Mouse (Mus musculus) midbrain, embryonic 12.5 days (tissue): Measurements from ENCODE around the gene Ppp2r5d. TPM values are rescaled to one million over a fixed set of nuclear protein-coding genes. Genes with fewer than 3 reads are reported as not detected.
A peak's percentile ranks its signal among the peaks of the same experiment; 100 is the strongest.

Experiments used
- ATAC-seq: fragments of 200-750 bp; cut with Nextera tagmentation; 2 replicates; pipeline ENCODE4 v1.8.0; 2017; ENCODE audit warnings: low read depth, moderate TSS enrichment, moderate library complexity; ENCODE audit not compliant: low FRiP score
- H3K27ac ChIP-seq: fragments of 300-500 bp; sonication (generic); replicated peaks from 2 replicates; pipeline ENCODE4 v1.5.1; 2016; ENCODE audit warnings: mild to moderate bottlenecking
- H3K27me3 ChIP-seq: fragments of 300-500 bp; sonication (generic); 2 replicates; pipeline ENCODE4 v1.6.1; 2016; ENCODE audit warnings: mild to moderate bottlenecking
- H3K36me3 ChIP-seq: fragments of 300-500 bp; sonication (generic); 2 replicates; pipeline ENCODE4 v1.6.1; 2016
- H3K4me1 ChIP-seq: fragments of 300-500 bp; sonication (generic); 2 replicates; pipeline ENCODE4 v1.6.1; 2016
- H3K4me2 ChIP-seq: fragments of 300-500 bp; sonication (generic); replicated peaks from 2 replicates; pipeline ENCODE4 v1.6.1; 2016; ENCODE audit warnings: mild to moderate bottlenecking, moderate library complexity
- H3K4me3 ChIP-seq: fragments of 300-500 bp; sonication (generic); 2 replicates; pipeline ENCODE4 v1.5.1; 2016; ENCODE audit warnings: mild to moderate bottlenecking
- H3K9ac ChIP-seq: fragments of 300-500 bp; sonication (generic); replicated peaks from 2 replicates; pipeline ENCODE4 v1.6.1; 2016; ENCODE audit warnings: mild to moderate bottlenecking, moderate library complexity
- H3K9me3 ChIP-seq: fragments of 300-500 bp; sonication (generic); 2 replicates; pipeline ENCODE4 v1.6.1; 2016; ENCODE audit warnings: mild to moderate bottlenecking
- WGBS: fragments of 180-500 bp; shearing (Covaris S2); methylation state at CpG from one replicate; pipeline ENCODE4 v1.1.7; 2016; 5-methylcytosine and 5-hydroxymethylcytosine counted together
- polyA plus RNA-seq: library from polyadenylated mRNA; unstranded; fragments of >200 nt; fragmentation: Nextera tagmentation; extraction: Ambion mirVana; gene quantifications from 2 replicates; pipeline ENCODE4 v1.2.1, GENCODE M21; 2016

The Ppp2r5d gene
- polyA plus RNA-seq, 1 experiment from 2014 or later: 111 TPM

DNA sequence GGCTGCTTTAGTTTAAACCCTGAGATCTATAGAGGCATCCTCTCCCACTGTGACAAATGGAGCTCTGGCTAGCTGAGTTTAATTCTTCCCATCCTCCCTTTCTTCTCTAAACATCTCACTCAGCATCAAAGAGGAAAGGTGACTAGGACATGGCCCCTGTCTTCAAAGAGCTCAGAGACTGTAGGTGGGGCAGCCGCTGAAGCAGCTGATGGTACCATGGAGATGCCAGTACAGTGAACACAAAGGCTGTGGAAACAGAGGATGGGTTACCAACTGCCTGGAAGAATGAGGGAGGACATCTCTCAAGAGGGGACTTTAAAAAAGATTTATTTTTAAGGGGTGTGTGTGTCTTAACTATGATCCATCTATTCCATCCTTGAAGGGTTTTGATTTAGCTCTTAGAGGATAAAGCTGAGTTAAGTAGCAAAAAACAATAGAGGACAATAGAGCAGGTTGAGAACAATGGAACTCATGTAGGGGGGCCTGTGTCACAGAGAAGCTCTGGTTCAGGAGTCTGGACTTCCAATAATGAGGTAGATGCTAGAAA, 10.3 kb downstream of the Ppp2r5d start:
- no peaks in the 10 kb centered on the region for H3K9me3 ChIP-seq
- ATAC-seq: no peak
- no peaks in the 10 kb centered on the region for H3K4me1 ChIP-seq
- H3K4me3 ChIP-seq: no peak overlapping the region
- H3K27me3 ChIP-seq: no peaks in the 10 kb centered on the region
- no peak overlapping the region for H3K9ac ChIP-seq
- peaks cover 31% of the 10 kb centered on the region for H3K36me3 ChIP-seq
- no peak overlapping the region for H3K27ac ChIP-seq
- 72% methylated on average over 1 of the region's 1 CpGs for WGBS
- no peak overlapping the region for H3K4me2 ChIP-seq

DNA sequence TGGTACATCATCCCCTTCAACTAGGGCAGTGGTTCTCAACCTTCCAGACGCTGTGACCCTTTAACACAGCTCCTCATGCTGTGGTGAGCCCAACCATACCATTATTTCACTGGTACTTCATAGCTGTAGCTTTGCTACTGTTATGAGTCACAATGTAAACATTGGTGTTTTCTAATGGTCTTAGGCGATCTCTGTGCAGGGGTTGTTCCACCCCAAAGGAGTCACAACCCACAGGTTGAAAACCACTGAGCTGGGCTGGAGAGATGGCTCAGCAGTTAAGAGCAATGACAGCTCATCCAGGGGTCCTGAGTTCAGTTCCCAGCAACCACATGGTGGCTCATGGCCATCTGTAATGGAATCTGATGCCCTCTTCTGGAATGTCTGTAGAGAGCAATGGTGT, 13.5 kb downstream of the Ppp2r5d start:
- Histone ChIP-seq H3K9me3 (no peaks in the 10 kb centered on the region), H3K4me1 (no peaks in the 10 kb centered on the region), H3K27me3 (no peaks in the 10 kb centered on the region), H3K36me3 (peaks cover 32% of the 10 kb centered on the region), H3K9ac (no peak overlapping the region), H3K4me3 (no peak overlapping the region), H3K27ac (no peak overlapping the region), H3K4me2 (no peak overlapping the region)
- ATAC-seq: no peak
- WGBS: 95% methylated on average over 2 of the region's 2 CpGs

DNA sequence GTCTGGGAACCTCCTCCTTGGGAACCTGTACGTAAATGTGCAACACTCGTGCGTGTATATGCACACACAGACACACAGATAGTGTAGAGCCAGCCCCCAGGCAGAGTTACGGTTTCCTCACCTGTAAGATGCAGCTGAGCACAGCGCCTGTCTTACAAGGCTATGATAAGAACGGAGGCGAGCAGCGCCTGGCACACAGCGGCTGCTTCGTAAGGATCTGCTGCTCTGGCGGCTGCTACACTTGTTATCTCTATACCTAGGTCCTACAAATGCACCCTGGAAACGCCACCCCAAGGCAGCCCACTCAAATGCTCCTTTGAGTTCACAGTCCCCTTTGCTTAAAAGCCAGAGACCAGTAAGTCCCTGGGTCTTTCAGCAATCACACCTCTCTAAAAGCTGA, 14.2 kb downstream of the Ppp2r5d start:
- 95% methylated on average over 12 of the region's 12 CpGs for WGBS
- Histone ChIP-seq H3K27me3 (no peaks in the 10 kb centered on the region), H3K9ac (no peak overlapping the region), H3K4me3 (no peak overlapping the region), H3K27ac (no peak overlapping the region), H3K4me2 (no peak overlapping the region), H3K9me3 (no peaks in the 10 kb centered on the region), H3K4me1 (no peaks in the 10 kb centered on the region), H3K36me3 (peaks cover 32% of the 10 kb centered on the region)
- no peak for ATAC-seq

DNA sequence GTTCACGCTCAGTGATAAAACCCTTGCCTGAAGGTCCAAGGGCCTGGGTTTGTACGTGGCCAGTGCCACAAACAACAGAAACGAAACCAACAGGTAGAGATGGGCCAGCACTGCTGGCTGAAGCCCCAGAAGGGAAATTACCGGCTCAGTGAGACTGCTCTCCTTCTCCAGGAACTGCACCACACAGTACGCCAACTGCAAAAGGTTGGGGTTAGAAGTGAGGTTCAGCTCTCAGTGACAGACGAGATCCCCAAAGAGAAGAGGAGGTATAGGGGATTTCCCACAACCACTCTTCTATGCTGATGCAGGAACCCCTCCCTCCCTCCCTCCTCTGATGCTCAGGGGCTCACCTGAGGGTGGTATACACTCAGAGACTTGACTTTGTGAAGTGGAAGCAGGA, 19.0 kb downstream of the Ppp2r5d start:
- no peak for ATAC-seq
- H3K9me3 ChIP-seq: no peaks in the 10 kb centered on the region
- no peak overlapping the region for H3K9ac ChIP-seq
- H3K4me1 ChIP-seq: peaks cover 10% of the 10 kb centered on the region
- no peak overlapping the region for H3K27ac ChIP-seq
- H3K27me3 ChIP-seq: no peaks in the 10 kb centered on the region
- H3K4me2 ChIP-seq: no peak overlapping the region
- peaks cover 56% of the 10 kb centered on the region for H3K36me3 ChIP-seq
- WGBS: 93% methylated on average over 6 of the region's 6 CpGs
- H3K4me3 ChIP-seq: no peak overlapping the region

DNA sequence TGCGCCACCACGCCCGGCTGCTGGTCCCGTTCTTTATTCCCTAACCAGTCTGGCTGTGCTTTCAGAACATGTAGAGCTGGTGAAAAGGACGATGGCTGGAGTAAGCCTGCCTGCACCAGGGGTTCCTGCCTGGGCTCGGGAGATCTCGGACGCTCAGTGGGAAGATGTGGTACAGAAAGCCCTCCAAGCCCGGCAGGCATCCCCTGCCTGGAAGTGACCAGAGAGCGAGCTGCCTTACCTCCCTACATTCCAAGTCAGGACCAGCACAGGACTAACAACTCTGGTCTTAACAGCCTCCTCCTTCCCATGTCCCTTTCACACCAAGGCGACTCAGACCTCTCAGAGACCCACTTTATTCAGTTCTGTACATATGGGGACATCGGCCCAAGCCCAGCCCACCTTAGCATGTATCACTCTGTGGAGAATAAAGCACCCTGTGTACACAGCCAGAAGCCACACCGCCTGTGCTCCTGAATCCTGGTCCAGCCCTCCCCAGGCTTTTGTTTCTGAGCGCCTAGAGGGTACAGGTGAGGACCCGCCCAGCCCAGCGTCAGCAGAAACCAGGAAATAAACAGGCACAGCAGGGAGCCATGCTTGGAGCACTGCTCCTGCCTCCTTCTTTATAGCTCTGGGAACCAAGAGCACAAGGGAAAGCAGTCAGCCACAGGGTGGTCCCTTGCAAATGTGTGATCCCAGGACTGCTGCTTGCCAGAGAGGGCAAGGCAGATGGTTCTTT, 22.1 kb downstream of the Ppp2r5d start:
- Histone ChIP-seq H3K27me3 (no peaks in the 10 kb centered on the region), H3K4me3 (no peak overlapping the region), H3K4me2 (no peak overlapping the region), H3K9me3 (no peaks in the 10 kb centered on the region), H3K27ac (no peak overlapping the region), H3K4me1 (peaks cover 32% of the 10 kb centered on the region), H3K36me3 (peaks cover 59% of the 10 kb centered on the region), H3K9ac (no peak overlapping the region)
- 85% methylated on average over 16 of the region's 16 CpGs for WGBS
- ATAC-seq: no peak

DNA sequence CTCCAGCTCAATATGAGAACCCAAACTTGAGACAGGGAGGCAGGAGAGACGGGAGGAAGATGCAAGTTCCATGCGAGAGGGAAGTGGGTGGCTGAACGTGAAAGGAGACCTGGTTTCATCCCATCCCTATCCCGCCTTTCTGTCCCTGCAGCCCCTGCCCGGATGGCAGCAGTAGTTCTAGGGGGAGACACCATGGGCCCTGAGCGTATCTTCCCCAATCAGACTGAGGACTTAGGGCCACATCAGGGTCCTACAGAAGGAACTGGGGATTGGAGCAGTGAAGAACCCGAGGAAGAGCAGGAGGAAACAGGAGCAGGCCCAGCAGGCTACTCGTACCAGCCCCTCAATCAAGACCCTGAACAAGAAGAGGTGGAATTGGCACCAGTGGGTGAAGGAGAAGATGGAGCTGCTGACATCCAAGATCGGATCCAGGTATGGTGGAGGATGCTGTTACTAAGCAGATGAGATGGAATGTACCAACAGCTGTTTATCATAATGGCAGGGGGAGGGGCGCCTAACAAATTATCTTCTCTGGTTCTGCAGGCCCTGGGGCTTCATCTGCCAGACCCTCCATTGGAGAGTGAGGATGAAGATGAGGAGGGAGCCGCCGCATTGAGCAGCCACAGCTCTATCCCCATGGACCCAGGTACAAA, 23.3 kb downstream of the Ppp2r5d start:
- Histone ChIP-seq H3K4me3 (peak overlapping the region; percentile 72), H3K27ac (peak overlapping the region; percentile 65), H3K4me1 (peaks cover 32% of the 10 kb centered on the region), H3K36me3 (peaks cover 58% of the 10 kb centered on the region), H3K27me3 (no peaks in the 10 kb centered on the region), H3K4me2 (peak overlapping the region; percentile 95), H3K9me3 (no peaks in the 10 kb centered on the region), H3K9ac (peak overlapping the region; percentile 73)
- 31% methylated on average over 12 of the region's 12 CpGs for WGBS
- no peak for ATAC-seq

DNA sequence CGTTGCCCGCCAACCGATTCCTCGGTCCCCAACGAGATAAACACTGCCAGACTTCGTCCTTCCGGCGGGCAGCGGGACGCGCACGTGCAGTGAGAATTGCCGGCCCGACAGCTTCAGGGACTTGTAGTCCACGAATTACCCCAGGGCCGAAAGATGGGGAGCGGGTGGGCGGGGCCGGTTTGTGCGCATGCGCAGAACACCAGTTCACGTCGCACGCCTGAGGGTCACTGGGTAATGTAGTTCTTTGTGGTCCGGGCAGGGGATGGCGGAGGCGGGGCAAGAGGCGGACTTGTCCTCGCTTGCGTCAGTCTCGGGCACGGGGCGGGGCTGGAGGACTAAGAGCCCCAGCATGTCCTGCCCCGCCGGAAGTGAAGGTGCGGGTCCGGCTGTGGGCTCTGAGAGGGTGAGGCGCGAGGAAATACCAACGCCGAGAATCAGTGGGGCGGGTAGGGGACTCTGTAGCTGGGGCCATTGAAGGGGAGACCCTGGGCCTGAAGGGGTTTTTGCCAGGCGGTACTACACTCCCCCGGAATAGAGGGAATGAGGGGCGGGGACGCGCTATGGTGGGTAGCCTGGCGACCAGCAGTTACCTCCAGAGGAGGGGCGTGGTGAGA, 24.0 kb downstream of the Ppp2r5d start, which contains the start of gene Klhdc3:
Gene Klhdc3, minus strand, starts transcription at position 155 of the 614 bp plus-strand sequence.
- peaks cover 58% of the 10 kb centered on the region for H3K36me3 ChIP-seq
- H3K27ac ChIP-seq: peak within 1 kb of the TSS; percentile 86
- peak; percentile 97 for ATAC-seq
- peaks cover 32% of the 10 kb centered on the region for H3K4me1 ChIP-seq
- WGBS: under 1% methylated on average over 49 of the region's 49 CpGs
- H3K9me3 ChIP-seq: no peaks in the 10 kb centered on the region
- H3K9ac ChIP-seq: peak within 1 kb of the TSS; percentile 73
- H3K4me3 ChIP-seq: peak within 1 kb of the TSS; percentile 72
- peak within 1 kb of the TSS; percentile 95 for H3K4me2 ChIP-seq
- H3K27me3 ChIP-seq: no peaks in the 10 kb centered on the region

DNA sequence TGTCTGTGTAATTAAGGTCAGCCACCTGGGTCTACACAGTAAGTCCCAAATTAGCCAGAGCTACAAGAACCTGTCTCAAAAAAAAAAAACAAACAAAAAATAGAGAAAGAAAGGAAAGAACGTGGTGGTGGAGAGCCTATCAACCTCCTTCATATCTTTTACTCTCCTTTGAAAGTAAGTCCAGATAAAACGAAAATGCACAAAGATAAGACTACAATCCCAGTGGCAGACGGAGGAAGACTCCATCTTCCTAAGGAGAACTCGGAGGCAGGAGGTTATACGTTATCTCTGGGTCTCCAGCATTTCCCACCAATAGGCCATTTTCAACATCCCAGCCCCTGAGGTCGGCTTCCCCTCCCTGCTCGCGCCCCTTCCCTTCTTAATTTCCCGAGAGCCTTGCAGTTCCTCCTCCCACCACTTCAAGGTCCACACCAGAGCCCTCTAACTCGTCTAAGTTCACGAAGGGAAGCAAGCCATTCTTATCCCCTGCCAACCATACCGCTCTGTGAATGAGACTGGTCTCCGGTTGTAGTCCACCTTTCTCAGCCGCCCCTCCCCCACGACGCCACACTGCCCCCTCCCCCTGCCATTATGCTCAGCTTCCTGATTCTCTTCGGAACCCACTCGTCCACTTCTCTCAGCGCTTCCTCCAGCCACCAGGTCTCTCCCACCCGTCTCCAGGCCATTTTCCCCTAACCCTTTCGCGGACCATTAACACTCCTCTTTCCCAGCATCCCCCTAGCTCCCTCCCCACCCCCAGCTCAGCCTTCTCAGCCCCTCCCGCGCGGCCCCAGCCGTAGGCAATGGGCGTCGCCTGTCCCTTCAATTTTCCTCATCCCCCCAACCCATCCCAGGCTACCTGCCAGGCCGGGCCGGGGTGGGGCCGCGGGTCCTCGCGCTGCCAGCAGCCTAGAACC, 24.8 kb downstream of the Ppp2r5d start:
- ATAC-seq: 0 out of 2 replicates have a peak, but pooled peaks have one; percentile 7
- under 1% methylated on average over 34 of the region's 34 CpGs for WGBS
- Histone ChIP-seq H3K4me1 (peaks cover 33% of the 10 kb centered on the region), H3K4me2 (peak overlapping the region; percentile 95), H3K36me3 (peaks cover 58% of the 10 kb centered on the region), H3K9me3 (no peaks in the 10 kb centered on the region), H3K27me3 (no peaks in the 10 kb centered on the region), H3K4me3 (peak overlapping the region; percentile 72), H3K9ac (peak overlapping the region; percentile 67), H3K27ac (peak overlapping the region; percentile 86)

DNA sequence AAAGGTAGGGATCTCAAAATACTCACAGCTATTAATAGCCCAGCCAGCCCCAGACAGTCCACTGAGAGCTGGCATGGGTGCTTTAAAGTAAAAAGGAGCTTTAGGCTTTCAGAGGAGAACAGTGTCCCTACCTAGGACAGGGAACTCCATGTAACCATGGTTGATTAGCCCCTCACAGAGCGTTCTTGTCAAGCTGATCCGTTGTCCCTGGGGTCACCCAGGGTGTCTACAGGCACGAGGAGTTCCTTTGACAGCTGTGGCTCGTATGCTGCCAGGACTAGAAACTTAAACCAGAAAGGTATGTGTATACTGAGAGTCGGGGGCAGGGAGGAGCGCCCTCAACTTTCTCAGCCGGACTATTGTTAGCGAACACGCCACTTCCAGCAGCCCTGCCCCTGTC, 26.0 kb downstream of the Ppp2r5d start:
- no peaks in the 10 kb centered on the region for H3K27me3 ChIP-seq
- H3K36me3 ChIP-seq: peaks cover 52% of the 10 kb centered on the region
- WGBS: 68% methylated on average over 9 of the region's 9 CpGs
- no peak for ATAC-seq
- H3K4me2 ChIP-seq: peak overlapping the region; percentile 95
- H3K9me3 ChIP-seq: no peaks in the 10 kb centered on the region
- peak overlapping the region; percentile 67 for H3K9ac ChIP-seq
- 0 out of 2 replicates have a peak overlapping the region, but pooled peaks have one; percentile 4 for H3K4me3 ChIP-seq
- peaks cover 42% of the 10 kb centered on the region for H3K4me1 ChIP-seq
- H3K27ac ChIP-seq: no peak overlapping the region

DNA sequence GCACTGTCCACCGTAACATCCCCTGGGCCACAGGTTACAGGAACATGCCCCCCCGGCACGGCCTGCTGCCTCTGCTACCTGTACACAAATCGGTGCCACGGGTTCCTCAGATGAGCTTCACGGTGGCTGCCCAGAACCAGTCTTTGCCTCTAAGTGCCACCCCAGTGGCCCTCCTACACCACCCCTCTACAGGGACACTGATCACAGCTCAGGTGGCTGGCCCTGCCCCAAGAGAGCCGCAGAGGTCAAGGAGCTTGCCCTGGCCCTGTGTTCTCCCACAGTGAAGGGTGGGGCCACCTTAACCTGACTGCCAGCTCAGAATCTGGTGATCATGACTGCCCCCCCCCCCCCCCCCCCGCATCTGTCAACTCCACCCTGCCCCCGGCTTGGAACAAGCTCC, 26.5 kb downstream of the Ppp2r5d start, which contains the start of gene Mea1:
Gene Mea1, plus strand, starts transcription at position 378 of the 400 bp plus-strand sequence.
- peak within 1 kb of the TSS; percentile 67 for H3K9ac ChIP-seq
- H3K36me3 ChIP-seq: peaks cover 47% of the 10 kb centered on the region
- H3K9me3 ChIP-seq: no peaks in the 10 kb centered on the region
- ATAC-seq: no peak
- peak within 1 kb of the TSS; percentile 72 for H3K4me3 ChIP-seq
- H3K4me2 ChIP-seq: peak within 1 kb of the TSS; percentile 95
- peaks cover 46% of the 10 kb centered on the region for H3K4me1 ChIP-seq
- 95% methylated on average over 8 of the region's 9 CpGs for WGBS
- H3K27ac ChIP-seq: no peak within 1 kb of the TSS
- no peaks in the 10 kb centered on the region for H3K27me3 ChIP-seq
